Mouse (Mus musculus) hindbrain, embryonic 16.5 days (tissue): Measurements from ENCODE around the gene Nme7. TPM values are rescaled to one million over a fixed set of nuclear protein-coding genes. Genes with fewer than 3 reads are reported as not detected.

Experiments
- ATAC-seq: fragments of 200-750 bp; cut with Nextera tagmentation; 2 replicates; pipeline ENCODE4 v1.8.0; 2017; ENCODE audit warnings: moderate TSS enrichment, moderate library complexity
- H3K27ac ChIP-seq: fragments of 300-500 bp; sonication (generic); 2 replicates; pipeline ENCODE4 v1.5.1; 2014; ENCODE audit warnings: low read depth, mild to moderate bottlenecking, control low read depth, low read length, moderate library complexity
- H3K27me3 ChIP-seq: fragments of 300-500 bp; sonication (generic); replicated peaks from 2 replicates; pipeline ENCODE4 v1.6.1; 2014; ENCODE audit warnings: low read length; ENCODE audit not compliant: control insufficient read depth, insufficient read depth
- H3K36me3 ChIP-seq: fragments of 300-500 bp; sonication (generic); 2 replicates; pipeline ENCODE4 v1.6.1; 2014; ENCODE audit warnings: mild to moderate bottlenecking, low read length, moderate library complexity, mixed read lengths; ENCODE audit not compliant: control insufficient read depth, insufficient read depth
- H3K4me1 ChIP-seq: fragments of 300-500 bp; sonication (generic); 2 replicates; pipeline ENCODE4 v1.6.1; 2014; ENCODE audit warnings: low read depth, low read length; ENCODE audit not compliant: control insufficient read depth, insufficient read depth
- H3K4me2 ChIP-seq: fragments of 300-500 bp; sonication (generic); 2 replicates; pipeline ENCODE4 v1.6.1; 2014; ENCODE audit warnings: mild to moderate bottlenecking, low read length, control low read depth, moderate library complexity
- H3K4me3 ChIP-seq: fragments of 300-500 bp; sonication (generic); 2 replicates; pipeline ENCODE4 v1.5.1; 2014; ENCODE audit warnings: mild to moderate bottlenecking, low read length, control low read depth, moderate library complexity
- H3K9ac ChIP-seq: fragments of 300-500 bp; sonication (generic); 2 replicates; pipeline ENCODE4 v1.6.1; 2014; ENCODE audit warnings: low read depth, mild to moderate bottlenecking, control low read depth, low read length, moderate library complexity
- H3K9me3 ChIP-seq: fragments of 300-500 bp; sonication (generic); 2 replicates; pipeline ENCODE4 v1.6.1; 2014; ENCODE audit warnings: mild to moderate bottlenecking, low read length, moderate library complexity; ENCODE audit not compliant: control insufficient read depth
- WGBS: fragments of 180-500 bp; shearing (Covaris S2); extraction: QIAGEN DNeasy Blood & Tissue Kit; methylation state at CpG from one replicate; pipeline ENCODE4 v1.1.7; 2014; 5-methylcytosine and 5-hydroxymethylcytosine counted together
- polyA plus RNA-seq: library from polyadenylated mRNA; unstranded; fragments of >200 nt; fragmentation: Nextera tagmentation; extraction: Ambion mirVana; gene quantifications from 2 replicates; pipeline ENCODE4 v1.2.1, GENCODE M21; 2015

Gene Nme7
- polyA plus RNA-seq, 1 experiment from 2014 or later = 35.8 TPM

DNA sequence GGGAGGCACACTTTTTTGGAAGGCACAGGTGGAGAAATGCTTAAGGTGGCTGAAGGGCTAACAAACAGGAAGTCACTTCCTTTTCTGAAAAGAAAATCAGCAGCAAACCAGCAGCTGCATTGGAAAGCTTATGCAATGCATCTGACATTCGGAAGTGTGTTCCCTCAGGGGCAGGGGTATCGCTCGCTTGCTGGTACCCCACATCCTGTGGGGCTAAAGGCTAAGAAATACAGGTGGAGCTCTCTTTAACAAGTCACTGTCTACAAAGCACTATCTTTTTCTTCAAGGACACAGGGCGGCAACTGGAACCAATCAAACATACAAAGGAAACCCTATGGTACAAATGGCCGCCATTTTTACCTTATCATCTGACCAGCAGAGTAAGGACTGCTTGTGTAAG lies 149.8 kb downstream of the Nme7 start:
- Histone ChIP-seq H3K9ac (no peak overlapping the region), H3K36me3 (peaks cover 22% of the 10 kb centered on the region), H3K4me3 (peak overlapping the region; percentile 86; the same call in 1 of the 2 replicates), H3K9me3 (no peaks in the 10 kb centered on the region), H3K27ac (no peak overlapping the region), H3K27me3 (no peaks in the 10 kb centered on the region), H3K4me2 (peak overlapping the region; percentile 73), H3K4me1 (peaks cover 13% of the 10 kb centered on the region)
- WGBS = 81% methylated on average over 5 of the region's 5 CpGs
- no peak for ATAC-seq

DNA sequence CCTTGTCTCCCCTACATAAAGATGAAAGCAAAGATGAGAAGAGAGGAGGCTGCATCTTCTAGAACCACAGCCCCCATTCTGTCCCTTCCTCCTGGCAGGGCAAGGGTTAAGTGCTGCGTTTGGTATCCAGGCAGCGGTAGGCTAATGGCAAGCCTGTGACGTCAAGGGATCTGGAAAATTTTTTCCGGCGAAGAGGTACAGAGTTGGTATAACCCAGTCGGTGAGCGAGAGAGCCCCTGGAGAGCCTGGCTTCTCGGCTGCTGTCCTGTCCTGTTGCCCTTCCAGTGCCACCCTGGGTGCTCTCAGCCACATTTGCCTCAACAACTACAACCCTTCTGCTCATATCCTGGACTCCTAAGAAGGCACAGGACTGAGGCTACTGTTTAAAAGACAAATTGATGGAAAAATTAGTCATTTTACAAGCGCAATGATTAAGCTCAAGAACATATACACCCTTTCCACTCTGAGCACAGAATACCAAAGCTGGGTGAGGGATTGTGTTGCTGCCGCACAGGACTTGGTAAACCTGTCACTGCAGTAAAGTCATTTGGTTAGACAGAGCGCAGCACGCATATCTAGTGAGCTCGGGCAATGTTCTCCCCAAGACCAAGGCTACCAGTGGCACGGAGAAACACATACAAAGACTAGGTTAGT lies 151.0 kb downstream of the Nme7 start:
- Histone ChIP-seq H3K4me1 (peaks cover 16% of the 10 kb centered on the region), H3K4me3 (peak overlapping the region; percentile 86), H3K27me3 (no peaks in the 10 kb centered on the region), H3K9ac (peak overlapping the region; percentile 66), H3K27ac (peak overlapping the region; percentile 34; the same call in 1 of the 2 replicates), H3K4me2 (peak overlapping the region; percentile 73), H3K9me3 (no peaks in the 10 kb centered on the region), H3K36me3 (peaks cover 17% of the 10 kb centered on the region)
- WGBS = 30% methylated on average over 14 of the region's 14 CpGs
- no peak for ATAC-seq

DNA sequence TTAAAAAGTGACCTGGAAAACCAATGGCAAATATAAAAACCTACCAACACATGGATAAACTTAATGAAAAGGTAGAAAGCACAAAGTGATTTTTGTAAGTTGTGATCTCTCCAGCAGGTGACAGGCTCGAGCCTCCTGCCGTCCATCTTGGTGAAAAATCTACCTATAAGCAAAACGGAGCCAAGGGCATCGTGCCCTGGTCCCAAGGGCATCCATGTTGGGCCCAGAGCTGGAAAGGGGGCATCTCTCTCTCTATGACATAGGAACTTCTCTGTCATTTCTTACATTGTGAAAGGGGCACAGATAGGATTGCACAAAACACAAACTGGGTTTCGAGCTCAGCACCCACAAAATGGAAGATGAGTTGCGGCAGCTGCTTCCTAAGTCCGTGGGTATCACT lies 151.7 kb downstream of the Nme7 start:
- Histone ChIP-seq H3K4me2 (peak overlapping the region; percentile 73), H3K27me3 (no peaks in the 10 kb centered on the region), H3K36me3 (peaks cover 17% of the 10 kb centered on the region), H3K27ac (peak overlapping the region; percentile 97), H3K4me3 (peak overlapping the region; percentile 86), H3K9me3 (no peaks in the 10 kb centered on the region), H3K4me1 (peaks cover 19% of the 10 kb centered on the region), H3K9ac (peak overlapping the region; percentile 96)
- no peak for ATAC-seq
- 45% methylated on average over 7 of the region's 7 CpGs for WGBS

GRCm38 (mm10) chr1:164456065-164456464 lies 152.1 kb downstream of the Nme7 start:
- no peak for ATAC-seq
- H3K4me1 ChIP-seq = peaks cover 20% of the 10 kb centered on the region

GRCm38 (mm10) chr1:164456731-164457130 lies 152.8 kb downstream of the Nme7 start:
- peak overlapping the region; percentile 97 for H3K27ac ChIP-seq
- peak overlapping the region; percentile 73 for H3K4me2 ChIP-seq
- peaks cover 12% of the 10 kb centered on the region for H3K36me3 ChIP-seq
- H3K4me1 ChIP-seq = peaks cover 23% of the 10 kb centered on the region
- H3K9ac ChIP-seq = peak overlapping the region; percentile 96
- ATAC-seq = no peak
- peak overlapping the region; percentile 86 for H3K4me3 ChIP-seq
- H3K9me3 ChIP-seq = no peaks in the 10 kb centered on the region
- no peaks in the 10 kb centered on the region for H3K27me3 ChIP-seq
- 3% methylated on average over 8 of the region's 8 CpGs for WGBS

More at GRCm38 (mm10) chr1:164456065-164456464, 152.1 kb downstream of the Nme7 start:
- Histone ChIP-seq H3K9ac (peak overlapping the region; percentile 96), H3K4me2 (peak overlapping the region; percentile 73), H3K27ac (peak overlapping the region; percentile 97), H3K27me3 (no peaks in the 10 kb centered on the region), H3K4me3 (peak overlapping the region; percentile 86), H3K9me3 (no peaks in the 10 kb centered on the region), H3K36me3 (peaks cover 17% of the 10 kb centered on the region)
- WGBS = 14% methylated on average over 6 of the region's 6 CpGs

GRCm38 (mm10) chr1:164457531-164458244 lies 153.8 kb downstream of the Nme7 start:
- Histone ChIP-seq H3K27ac (peak overlapping the region; percentile 97), H3K9ac (peak overlapping the region; percentile 96), H3K4me1 (peaks cover 27% of the 10 kb centered on the region), H3K4me2 (peak overlapping the region; percentile 73), H3K9me3 (no peaks in the 10 kb centered on the region), H3K36me3 (peaks cover 7% of the 10 kb centered on the region), H3K4me3 (peak overlapping the region; percentile 86), H3K27me3 (no peaks in the 10 kb centered on the region)
- under 1% methylated on average over 54 of the region's 76 CpGs for WGBS
- ATAC-seq = peak; percentile 91

GRCm38 (mm10) chr1:164458245-164458613 lies 154.3 kb downstream of the Nme7 start, which contains the start of gene Atp1b1:
Gene Atp1b1, minus strand, starts transcription at chr1:164458355.
- no peaks in the 10 kb centered on the region for H3K27me3 ChIP-seq
- H3K4me2 ChIP-seq = peak within 1 kb of the TSS; percentile 73
- H3K27ac ChIP-seq = peak within 1 kb of the TSS; percentile 97
- peaks cover 27% of the 10 kb centered on the region for H3K4me1 ChIP-seq
- WGBS = 0% methylated on average over 25 of the region's 35 CpGs
- ATAC-seq = peak; percentile 96
- H3K36me3 ChIP-seq = peaks cover 2% of the 10 kb centered on the region
- H3K9me3 ChIP-seq = no peaks in the 10 kb centered on the region
- peak within 1 kb of the TSS; percentile 96 for H3K9ac ChIP-seq
- H3K4me3 ChIP-seq = peak within 1 kb of the TSS; percentile 86

- peaks cover 23% of the 10 kb centered on the region for H3K4me1 ChIP-seq
- ATAC-seq = peak; percentile 55; the same call in 1 of the 2 replicates
- WGBS = 3% methylated on average over 21 of the region's 22 CpGs
Measured at GRCm38 (mm10) chr1:164458621-164459051, 154.7 kb downstream of the Nme7 start.

More at GRCm38 (mm10) chr1:164458621-164459051, 154.7 kb downstream of the Nme7 start:
- Histone ChIP-seq H3K4me2 (peak overlapping the region; percentile 73), H3K27me3 (no peaks in the 10 kb centered on the region), H3K4me3 (peak overlapping the region; percentile 86), H3K36me3 (no peaks in the 10 kb centered on the region), H3K9me3 (no peaks in the 10 kb centered on the region), H3K9ac (peak overlapping the region; percentile 96), H3K27ac (peak overlapping the region; percentile 97)
